Mouse (Mus musculus) stomach, embryonic 15.5 days (tissue): ENCODE results near the gene Dnajc17. TPM values are rescaled to one million over a fixed set of nuclear protein-coding genes. Genes with fewer than 3 reads are reported as not detected.

Source experiments
- ATAC-seq: fragments of 200-750 bp; cut with Nextera tagmentation; 2 replicates; pipeline ENCODE4 v1.8.0; 2017; ENCODE audit warnings: low read depth, moderate number of reproducible peaks, moderate TSS enrichment; ENCODE audit not compliant: insufficient read depth, low FRiP score
- H3K27ac ChIP-seq: fragments of 300-500 bp; sonication (generic); 2 replicates; pipeline ENCODE4 v1.5.1; 2015; ENCODE audit warnings: mild to moderate bottlenecking, inconsistent platforms
- H3K27me3 ChIP-seq: fragments of 300-500 bp; sonication (generic); replicated peaks from 2 replicates; pipeline ENCODE4 v1.6.1; 2015; ENCODE audit warnings: inconsistent platforms
- H3K36me3 ChIP-seq: fragments of 300-500 bp; sonication (generic); 2 replicates; pipeline ENCODE4 v1.6.1; 2015; ENCODE audit warnings: inconsistent platforms
- H3K4me1 ChIP-seq: fragments of 300-500 bp; sonication (generic); 2 replicates; pipeline ENCODE4 v1.6.1; 2015; ENCODE audit warnings: inconsistent platforms
- H3K4me2 ChIP-seq: fragments of 300-500 bp; sonication (generic); 2 replicates; pipeline ENCODE4 v1.6.1; 2015; ENCODE audit warnings: mild to moderate bottlenecking, inconsistent platforms
- H3K4me3 ChIP-seq: fragments of 300-500 bp; sonication (generic); replicated peaks from 2 replicates; pipeline ENCODE4 v1.5.1; 2015; ENCODE audit warnings: inconsistent platforms
- H3K9ac ChIP-seq: fragments of 300-500 bp; sonication (generic); 2 replicates; pipeline ENCODE4 v1.6.1; 2015; ENCODE audit warnings: inconsistent platforms
- H3K9me3 ChIP-seq: fragments of 300-500 bp; sonication (generic); 2 replicates; pipeline ENCODE4 v1.6.1; 2016; ENCODE audit warnings: inconsistent platforms
- WGBS: fragments of 180-500 bp; shearing (Covaris S2); methylation state at CpG from one replicate; pipeline ENCODE4 v1.1.7; 2015; 5-methylcytosine and 5-hydroxymethylcytosine counted together
- polyA plus RNA-seq: library from polyadenylated mRNA; unstranded; fragments of >200 nt; fragmentation: Nextera tagmentation; extraction: Ambion mirVana; gene quantifications from 2 replicates; pipeline ENCODE4 v1.2.1, GENCODE M21; 2015

Dnajc17 gene
- polyA plus RNA-seq, 1 experiment from 2014 or later, result 18.5 TPM

DNA sequence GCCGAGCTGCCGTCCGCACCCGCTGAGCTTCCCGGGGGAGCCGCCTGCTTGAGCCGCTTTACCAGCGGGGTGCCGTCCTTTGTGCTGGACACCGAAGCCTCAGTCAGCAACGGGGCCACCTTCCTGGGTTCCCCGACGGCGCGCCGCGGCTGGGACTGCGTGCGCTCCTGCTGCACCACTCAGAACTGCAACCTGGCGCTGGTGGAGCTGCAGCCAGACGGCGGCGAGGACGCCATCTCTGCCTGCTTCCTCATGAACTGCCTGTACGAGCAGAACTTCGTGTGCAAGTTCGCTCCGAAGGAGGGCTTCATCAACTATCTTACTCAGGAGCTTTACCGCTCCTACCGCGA is 29.3 kb upstream of the Dnajc17 start:
- H3K4me1 ChIP-seq, result peaks cover 12% of the 10 kb centered on the region; the same call in 1 of the 2 replicates
- ATAC-seq, result 0 out of 2 replicates have a peak, but pooled peaks have one; percentile 4
- H3K4me3 ChIP-seq, result peak overlapping the region; percentile 55
- H3K27ac ChIP-seq, result peak overlapping the region; percentile 87
- H3K36me3 ChIP-seq, result no peaks in the 10 kb centered on the region
- H3K9me3 ChIP-seq, result no peaks in the 10 kb centered on the region
- H3K9ac ChIP-seq, result peak overlapping the region; percentile 54
- 3% methylated on average over 31 of the region's 31 CpGs for WGBS
- peak overlapping the region; percentile 83 for H3K4me2 ChIP-seq
- H3K27me3 ChIP-seq, result peaks cover 30% of the 10 kb centered on the region

DNA sequence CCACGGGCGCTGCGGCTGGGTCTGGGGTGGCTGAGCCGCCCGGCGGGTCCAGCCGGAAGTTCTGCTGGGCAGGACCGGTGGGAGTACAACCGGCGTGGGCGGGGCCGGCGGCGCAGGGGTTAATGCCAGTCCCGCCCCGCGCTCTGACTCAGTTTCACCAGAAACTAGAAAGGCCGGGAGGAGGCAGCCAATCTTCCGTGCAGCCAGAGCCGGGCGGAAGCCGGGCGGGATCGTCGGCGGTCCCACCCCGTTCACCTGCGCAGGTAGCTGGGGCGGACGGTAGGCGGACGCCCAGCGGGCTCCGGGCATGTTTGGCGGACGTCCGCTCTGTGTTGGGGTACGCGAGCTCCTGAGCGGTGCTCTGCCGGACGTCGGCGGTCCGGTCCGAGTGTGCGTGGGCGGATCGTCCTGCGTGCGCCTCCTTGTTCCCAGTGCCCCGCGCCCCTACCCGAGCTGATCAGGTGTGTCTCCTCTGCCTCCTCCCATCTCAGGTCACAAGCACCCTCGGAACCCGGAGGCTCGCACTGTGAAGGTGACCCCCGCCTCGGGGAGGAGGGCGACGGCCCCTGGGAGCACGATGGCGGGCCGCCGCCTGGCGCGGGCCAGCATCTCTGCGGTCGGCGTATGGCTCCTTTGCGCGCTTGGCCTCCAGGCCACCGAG is 28.7 kb upstream of the Dnajc17 start, which contains the start of gene Spint1:
Gene Spint1, plus strand, starts transcription at position 153 of the 661 bp plus-strand sequence.
- Histone ChIP-seq H3K9ac (peak within 1 kb of the TSS; percentile 54), H3K27ac (peak within 1 kb of the TSS; percentile 87), H3K4me3 (peak within 1 kb of the TSS; percentile 55), H3K36me3 (no peaks in the 10 kb centered on the region), H3K4me1 (peaks cover 12% of the 10 kb centered on the region; the same call in 1 of the 2 replicates), H3K27me3 (peaks cover 30% of the 10 kb centered on the region), H3K4me2 (peak within 1 kb of the TSS; percentile 83), H3K9me3 (no peaks in the 10 kb centered on the region)
- 1% methylated on average over 73 of the region's 73 CpGs for WGBS
- ATAC-seq, result peak; percentile 66

DNA sequence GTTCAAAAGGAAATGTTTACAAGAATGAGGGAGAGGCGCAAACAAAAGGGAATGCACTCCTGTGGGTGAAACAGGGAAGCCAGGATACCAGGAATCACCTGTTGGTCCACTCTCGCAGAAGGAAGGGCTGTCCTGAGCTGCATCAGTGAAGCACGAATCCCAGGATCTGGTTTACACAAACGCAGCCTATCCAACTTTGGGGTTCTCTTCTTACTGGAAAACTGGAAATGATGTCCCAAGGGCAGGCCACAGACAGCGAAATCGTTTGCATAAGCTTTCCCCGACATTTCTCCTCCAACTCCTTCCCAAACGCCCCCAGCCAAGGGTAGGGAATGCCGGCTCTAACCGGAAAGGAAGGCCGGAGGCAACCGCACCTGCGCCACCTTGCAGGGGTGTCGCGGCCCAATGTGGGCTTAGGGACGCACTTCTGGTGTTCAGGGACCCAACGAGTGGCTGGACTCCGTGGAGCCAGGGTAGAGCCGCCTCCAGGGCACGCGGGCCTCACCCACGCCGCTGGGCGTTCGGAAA is 28.2 kb upstream of the Dnajc17 start:
- 6% methylated on average over 25 of the region's 25 CpGs for WGBS
- Histone ChIP-seq H3K4me2 (peak overlapping the region; percentile 83), H3K27me3 (peaks cover 30% of the 10 kb centered on the region), H3K36me3 (no peaks in the 10 kb centered on the region), H3K27ac (peak overlapping the region; percentile 87), H3K9me3 (no peaks in the 10 kb centered on the region), H3K4me3 (peak overlapping the region; percentile 55), H3K4me1 (peaks cover 12% of the 10 kb centered on the region; the same call in 1 of the 2 replicates), H3K9ac (peak overlapping the region; percentile 54; the same call in 1 of the 2 replicates)
- peak; percentile 32 for ATAC-seq

DNA sequence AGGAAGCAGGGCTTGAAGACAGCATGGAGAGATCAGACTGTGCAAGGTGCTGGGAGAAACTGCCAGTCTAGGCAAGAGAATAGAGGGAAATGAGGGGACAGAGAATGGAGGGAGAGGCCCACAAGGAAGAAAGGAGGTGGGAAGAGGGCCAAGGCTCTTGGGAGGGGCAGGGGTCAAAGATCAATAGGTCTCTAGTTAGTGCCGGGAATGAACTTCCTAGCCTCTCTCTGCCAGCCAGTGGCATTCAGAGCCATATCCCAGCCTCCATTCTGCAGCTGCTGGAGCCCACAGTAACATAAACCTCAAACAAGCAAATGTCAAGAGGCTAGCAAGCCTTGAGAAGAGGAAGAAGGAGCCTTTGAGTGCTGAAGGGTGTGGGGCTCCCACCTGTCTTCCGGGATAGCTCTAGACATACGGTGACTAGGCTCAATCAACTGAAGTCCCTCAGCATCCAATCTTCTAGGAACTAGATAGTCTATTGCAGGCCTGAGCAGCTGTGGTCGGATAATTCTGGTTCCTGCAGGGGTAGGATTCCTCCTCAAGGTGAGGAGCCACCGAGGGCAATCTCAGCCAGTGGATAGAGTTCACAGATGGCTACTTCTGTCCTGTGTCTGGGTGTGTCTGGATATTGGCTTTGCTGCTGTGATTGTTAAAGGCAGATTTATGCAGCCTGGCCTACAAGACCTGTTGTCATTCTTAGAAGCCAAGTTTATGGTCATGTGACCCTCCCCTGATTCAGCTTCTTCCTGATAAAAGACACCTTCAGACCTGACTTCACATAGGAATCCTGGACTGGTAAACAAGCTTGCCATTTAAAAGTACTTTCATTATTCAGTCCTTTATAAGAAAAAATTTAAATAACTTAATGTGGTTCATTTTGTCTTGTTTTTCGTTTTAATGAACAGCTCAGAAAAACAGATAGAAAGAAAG is 21.4 kb upstream of the Dnajc17 start, which contains the start of gene Ppp1r14d:
Gene Ppp1r14d, minus strand, starts transcription at position 132 of the 930 bp plus-strand sequence.
- Histone ChIP-seq H3K9me3 (no peaks in the 10 kb centered on the region), H3K27me3 (no peaks in the 10 kb centered on the region), H3K4me1 (no peaks in the 10 kb centered on the region), H3K36me3 (no peaks in the 10 kb centered on the region), H3K4me3 (no peak within 1 kb of the TSS), H3K4me2 (no peak within 1 kb of the TSS), H3K27ac (no peak within 1 kb of the TSS), H3K9ac (no peak within 1 kb of the TSS)
- no peak for ATAC-seq
- 65% methylated on average over 6 of the region's 6 CpGs for WGBS

DNA sequence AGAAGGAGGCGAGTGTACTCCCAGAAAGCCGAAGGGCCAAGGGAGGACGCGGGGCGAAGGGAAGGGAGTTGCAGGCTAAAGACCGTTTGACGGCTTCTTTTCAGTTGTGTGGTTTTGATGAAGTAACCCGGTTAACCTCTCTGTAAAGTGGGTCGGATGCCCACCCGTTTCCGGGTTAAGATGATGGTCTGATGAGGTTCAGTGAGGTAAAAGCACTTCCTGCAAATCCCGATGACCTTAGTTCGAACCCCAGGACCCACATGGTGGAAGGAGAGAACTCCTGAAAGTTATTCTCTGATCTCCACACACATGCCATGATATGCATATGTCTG is 547 bp upstream of the Dnajc17 start:
- H3K27ac ChIP-seq, result peak overlapping the region; percentile 65
- no peak; the same call in 1 of the 2 replicates for ATAC-seq

DNA sequence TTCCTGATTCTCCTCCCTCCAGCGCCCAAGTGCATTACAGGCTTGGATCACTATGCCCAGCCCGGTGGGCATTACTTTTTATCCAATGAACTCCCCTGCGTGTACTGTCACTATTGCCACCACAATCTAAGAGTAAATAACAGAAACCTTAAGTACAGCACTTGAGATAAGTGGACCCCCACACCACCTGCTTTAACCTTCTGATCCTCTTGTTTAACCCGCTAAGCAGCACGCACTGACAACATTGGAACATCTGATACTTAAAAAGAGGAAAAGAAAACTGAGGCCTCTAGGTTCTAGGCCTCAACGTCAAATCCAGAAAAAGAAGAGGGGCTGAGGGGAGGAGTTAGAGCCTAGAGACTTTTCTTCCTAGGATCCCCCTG is 643 bp downstream of the Dnajc17 start:
- Histone ChIP-seq H3K9me3 (no peaks in the 10 kb centered on the region), H3K4me2 (peak overlapping the region; percentile 66), H3K36me3 (peaks cover 18% of the 10 kb centered on the region), H3K4me1 (peaks cover 8% of the 10 kb centered on the region), H3K27ac (peak overlapping the region; percentile 86), H3K9ac (peak overlapping the region; percentile 27; the same call in 1 of the 2 replicates), H3K4me3 (peak overlapping the region; percentile 80), H3K27me3 (no peaks in the 10 kb centered on the region)
- WGBS, result 13% methylated on average over 6 of the region's 6 CpGs
- no peak for ATAC-seq

More for the DNA sequence above, 547 bp upstream of the Dnajc17 start:
- Histone ChIP-seq H3K9me3 (no peaks in the 10 kb centered on the region), H3K36me3 (peaks cover 18% of the 10 kb centered on the region), H3K4me1 (peaks cover 6% of the 10 kb centered on the region; the same call in 1 of the 2 replicates), H3K9ac (peak overlapping the region; percentile 83), H3K4me3 (peak overlapping the region; percentile 80), H3K27me3 (no peaks in the 10 kb centered on the region), H3K4me2 (peak overlapping the region; percentile 58)
- WGBS, result 0% methylated on average over 13 of the region's 13 CpGs

DNA sequence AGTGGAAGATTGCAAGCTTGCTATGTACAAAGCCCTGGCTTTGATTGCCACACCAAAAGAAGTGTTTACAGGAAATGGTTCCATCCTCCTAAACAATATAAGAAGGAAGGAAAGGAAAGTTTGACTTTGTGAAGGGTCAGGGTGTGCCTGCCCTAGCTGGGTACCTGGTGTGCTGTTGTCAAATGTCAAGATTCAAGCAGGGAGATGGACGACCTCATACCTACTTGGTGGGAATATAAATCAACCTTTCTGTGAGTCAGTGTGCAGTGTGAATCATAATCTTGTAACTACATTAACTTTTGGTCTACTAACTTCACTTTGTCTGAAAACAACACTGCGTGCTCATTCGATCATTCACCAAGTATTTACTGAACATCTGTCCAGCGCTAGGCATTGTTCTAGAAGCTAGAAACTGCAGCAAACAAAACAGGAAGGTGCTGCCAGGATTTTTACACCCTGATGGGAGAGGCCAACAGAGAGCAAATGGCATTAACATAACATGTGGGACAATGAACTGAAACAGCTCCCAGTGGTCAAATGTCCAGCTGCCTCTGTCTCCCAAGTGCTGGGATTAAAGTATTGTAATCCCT is 4.6 kb downstream of the Dnajc17 start:
- Histone ChIP-seq H3K36me3 (no peaks in the 10 kb centered on the region), H3K27ac (no peak overlapping the region), H3K9me3 (no peaks in the 10 kb centered on the region), H3K4me3 (no peak overlapping the region), H3K4me1 (peaks cover 6% of the 10 kb centered on the region; the same call in 1 of the 2 replicates), H3K27me3 (no peaks in the 10 kb centered on the region), H3K4me2 (no peak overlapping the region), H3K9ac (no peak overlapping the region)
- ATAC-seq, result no peak
- 71% methylated on average over 4 of the region's 4 CpGs for WGBS

DNA sequence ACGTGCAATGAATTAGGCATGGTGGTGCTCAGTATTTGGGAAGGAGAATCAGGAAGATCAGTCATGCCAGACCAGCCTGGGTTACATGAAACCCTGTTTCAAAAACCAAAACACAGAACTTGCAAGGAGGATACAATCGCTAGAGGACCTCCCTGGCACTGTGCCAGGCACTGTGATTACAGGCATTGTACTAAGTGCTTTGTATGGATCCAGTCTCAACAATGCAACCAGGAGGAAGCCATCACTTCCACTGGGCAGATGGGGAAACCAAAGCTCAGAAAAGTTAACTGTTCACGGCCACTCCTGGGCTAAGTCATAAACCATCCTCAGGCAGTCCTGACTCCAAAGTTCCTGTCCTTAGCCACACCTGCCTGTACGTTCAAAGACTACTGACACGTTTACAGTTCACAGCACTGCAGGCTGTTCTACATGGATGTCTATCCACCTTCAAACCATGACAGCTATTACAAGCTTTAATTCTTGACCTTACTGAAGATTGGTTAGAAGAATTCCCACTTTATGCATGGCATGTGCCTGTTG is 5.6 kb downstream of the Dnajc17 start:
- no peak overlapping the region for H3K27ac ChIP-seq

DNA sequence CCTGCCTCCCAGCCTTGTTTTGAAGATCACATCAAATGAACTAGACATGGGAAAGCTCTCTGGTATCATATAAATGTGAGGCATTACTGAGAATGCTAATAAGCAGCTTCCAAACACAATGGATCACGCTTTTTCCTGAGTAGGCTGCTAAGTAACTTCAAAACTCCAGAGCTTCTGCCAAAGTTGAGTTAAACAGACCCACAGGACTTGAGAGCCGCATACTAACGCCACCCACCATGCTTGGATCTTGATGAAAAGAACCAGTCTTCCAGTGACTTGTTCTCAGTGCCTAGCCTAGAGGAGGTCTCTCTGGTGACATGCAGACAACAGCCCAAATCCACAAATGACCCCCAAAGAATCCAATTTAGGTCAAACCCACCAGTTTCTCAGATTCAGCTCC is 9.7 kb downstream of the Dnajc17 start:
- no peak overlapping the region for H3K9ac ChIP-seq
- peaks cover 9% of the 10 kb centered on the region; the same call in 1 of the 2 replicates for H3K4me1 ChIP-seq
- no peaks in the 10 kb centered on the region for H3K36me3 ChIP-seq
- H3K9me3 ChIP-seq, result no peaks in the 10 kb centered on the region
- H3K4me2 ChIP-seq, result no peak overlapping the region
- 69% methylated on average over 3 of the region's 3 CpGs for WGBS
- no peak overlapping the region for H3K27ac ChIP-seq
- no peaks in the 10 kb centered on the region for H3K27me3 ChIP-seq
- no peak for ATAC-seq
- H3K4me3 ChIP-seq, result no peak overlapping the region

More for the DNA sequence above, 5.6 kb downstream of the Dnajc17 start:
- H3K9ac ChIP-seq, result no peak overlapping the region
- no peaks in the 10 kb centered on the region for H3K36me3 ChIP-seq
- ATAC-seq, result 0 out of 2 replicates have a peak, but pooled peaks have one; percentile 31
- H3K4me2 ChIP-seq, result no peak overlapping the region
- no peaks in the 10 kb centered on the region for H3K27me3 ChIP-seq
- peaks cover 9% of the 10 kb centered on the region; the same call in 1 of the 2 replicates for H3K4me1 ChIP-seq
- 30% methylated on average over 5 of the region's 5 CpGs for WGBS
- no peaks in the 10 kb centered on the region for H3K9me3 ChIP-seq
- H3K4me3 ChIP-seq, result no peak overlapping the region

DNA sequence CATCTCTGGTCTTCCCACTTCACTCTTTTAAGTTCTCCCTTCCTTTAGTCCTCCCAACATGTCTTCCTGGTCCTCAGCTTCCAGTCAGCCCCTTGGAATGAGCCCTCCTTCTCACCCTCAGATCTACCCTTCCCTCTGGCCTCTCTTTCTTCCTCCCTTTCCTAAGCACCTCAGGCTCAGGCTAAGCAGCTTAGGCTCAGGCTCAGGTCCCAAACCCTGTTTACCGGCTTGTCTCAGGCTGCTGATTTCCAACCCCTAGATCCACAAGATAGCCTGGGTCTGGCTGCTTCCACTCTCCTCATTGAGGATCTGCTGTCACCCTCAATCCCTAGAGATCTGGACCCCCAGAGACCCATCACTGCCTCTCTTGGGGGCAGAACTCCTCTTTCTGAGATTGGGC is 10.5 kb downstream of the Dnajc17 start:
- Histone ChIP-seq H3K4me2 (no peak overlapping the region), H3K36me3 (no peaks in the 10 kb centered on the region)
- no peak for ATAC-seq

DNA sequence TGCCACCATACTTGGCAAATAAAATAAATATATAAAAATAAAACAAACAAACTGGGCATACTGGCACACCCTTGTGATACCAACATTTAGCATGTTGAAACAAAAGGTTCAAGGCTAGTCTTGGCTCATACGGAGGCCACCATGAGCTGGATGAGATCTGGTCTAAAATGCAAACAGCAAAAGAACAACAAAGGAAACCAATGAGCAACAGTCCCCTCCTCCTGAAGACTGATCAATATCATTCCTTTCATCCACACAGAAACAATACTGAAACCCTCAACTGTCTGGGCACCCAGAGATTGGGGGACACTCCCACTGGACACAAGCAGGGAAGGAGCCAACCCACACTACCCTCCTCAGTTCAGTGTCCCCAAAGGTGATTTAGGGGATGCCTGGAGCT is 11.1 kb downstream of the Dnajc17 start:
- WGBS, result 62% methylated on average over 1 of the region's 1 CpGs
- Histone ChIP-seq H3K27me3 (no peaks in the 10 kb centered on the region), H3K9me3 (no peaks in the 10 kb centered on the region), H3K36me3 (no peaks in the 10 kb centered on the region), H3K4me3 (no peak overlapping the region), H3K4me1 (0 out of 2 replicates have a peak, but pooled peaks cover 2% of the 10 kb centered on the region), H3K9ac (no peak overlapping the region), H3K27ac (no peak overlapping the region), H3K4me2 (no peak overlapping the region)
- no peak for ATAC-seq

More for the DNA sequence above, 10.5 kb downstream of the Dnajc17 start:
- no peak overlapping the region for H3K9ac ChIP-seq
- H3K4me3 ChIP-seq, result no peak overlapping the region
- no peak overlapping the region for H3K27ac ChIP-seq
- no peaks in the 10 kb centered on the region for H3K9me3 ChIP-seq
- no peaks in the 10 kb centered on the region for H3K27me3 ChIP-seq
- 42% methylated on average over 1 of the region's 1 CpGs for WGBS
- H3K4me1 ChIP-seq, result peaks cover 7% of the 10 kb centered on the region; the same call in 1 of the 2 replicates
